Mouse (Mus musculus) lung, adult 2 months (tissue): ENCODE data around the gene Pcca.

ENCODE experiments used
- CTCF ChIP-seq: fragments of 200-500 bp; IDR thresholded peaks from 2 replicates; pipeline ENCODE4 v1.5.1; 2011; ENCODE audit warnings: mild to moderate bottlenecking, low read length, control low read depth; ENCODE audit not compliant: insufficient read depth
- POLR2A ChIP-seq: fragments of 200-500 bp; IDR thresholded peaks from 2 replicates; pipeline ENCODE4 v1.6.1; 2011; ENCODE audit warnings: low read depth, mild to moderate bottlenecking, control low read depth, low read length, borderline replicate concordance; ENCODE audit errors: extremely low read depth

GRCm38 (mm10) chr14:122887278-122887677, 353.2 kb downstream of the Pcca start:
- TF ChIP-seq CTCF (no peak), POLR2A (no peak)
